Mouse (Mus musculus) limb, embryonic 10.5 days (tissue): ENCODE measurements at regions not wholly inside any gene's neighbourhood (a gene's known extent, or its start where the extent isn't known, plus 50 kb on each side); places are given as distances from the start of the nearest gene placed in this dataset.

Source experiments
- DNase-seq: peaks from one replicate; pipeline ENCODE4 v3.0.0-alpha.2; 2017; ENCODE audit warnings: low spot score
- H3K27ac ChIP-seq: fragments of 300-500 bp; sonication (generic); 2 replicates; pipeline ENCODE4 v1.5.1; 2016; ENCODE audit warnings: mild to moderate bottlenecking
- H3K27me3 ChIP-seq: fragments of 300-500 bp; sonication (generic); 2 replicates; pipeline ENCODE4 v1.6.1; 2016; ENCODE audit warnings: low read depth, mild to moderate bottlenecking; ENCODE audit not compliant: poor library complexity, severe bottlenecking
- H3K36me3 ChIP-seq: fragments of 300-500 bp; sonication (generic); 2 replicates; pipeline ENCODE4 v1.6.1; 2016; ENCODE audit warnings: mild to moderate bottlenecking, moderate library complexity
- H3K4me1 ChIP-seq: fragments of 300-500 bp; sonication (generic); 2 replicates; pipeline ENCODE4 v1.6.1; 2016
- H3K4me3 ChIP-seq: fragments of 300-500 bp; sonication (generic); 2 replicates; pipeline ENCODE4 v1.5.1; 2016; ENCODE audit warnings: mild to moderate bottlenecking, moderate library complexity
- H3K9me3 ChIP-seq: fragments of 300-500 bp; sonication (generic); replicated peaks from 2 replicates; pipeline ENCODE4 v1.6.1; 2016; ENCODE audit warnings: mild to moderate bottlenecking
- WGBS: fragments of 180-500 bp; shearing (Covaris S2); methylation state at CpG from one replicate; pipeline ENCODE4 v1.1.7; 2016; 5-methylcytosine and 5-hydroxymethylcytosine counted together

- H3K27me3 ChIP-seq = no peaks in the 10 kb centered on the region; the same call in 1 of the 2 replicates
- no peaks in the 10 kb centered on the region for H3K36me3 ChIP-seq
- 79% methylated on average over 4 of the region's 4 CpGs for WGBS
- H3K4me3 ChIP-seq = no peak overlapping the region
- H3K4me1 ChIP-seq = peaks cover 34% of the 10 kb centered on the region
- H3K9me3 ChIP-seq = no peaks in the 10 kb centered on the region
- DNase-seq = no peak
- 0 out of 2 replicates have a peak overlapping the region, but pooled peaks have one; percentile 9 for H3K27ac ChIP-seq
These were observed 285.2 kb downstream of the Rps24 start for GRCm38 (mm10) chr14:24772129-24772528.

- Histone ChIP-seq H3K36me3 (no peaks in the 10 kb centered on the region), H3K27ac (peak overlapping the region; percentile 96), H3K4me3 (peak overlapping the region; percentile 56), H3K27me3 (no peaks in the 10 kb centered on the region), H3K4me1 (peaks cover 26% of the 10 kb centered on the region), H3K9me3 (no peaks in the 10 kb centered on the region)
- WGBS = 1% methylated on average over 39 of the region's 39 CpGs
- DNase-seq = peak; percentile 92
These were observed 292.1 kb downstream of the Rps24 start for GRCm38 (mm10) chr14:24778748-24779630.

GRCm38 (mm10) chr14:24781674-24782073 lies 294.7 kb downstream of the Rps24 start:
- no peaks in the 10 kb centered on the region for H3K36me3 ChIP-seq
- no peak for DNase-seq
- H3K27ac ChIP-seq = no peak overlapping the region
- H3K4me1 ChIP-seq = peaks cover 26% of the 10 kb centered on the region
- 84% methylated on average over 3 of the region's 3 CpGs for WGBS
- no peaks in the 10 kb centered on the region for H3K9me3 ChIP-seq
- H3K27me3 ChIP-seq = no peaks in the 10 kb centered on the region
- no peak overlapping the region for H3K4me3 ChIP-seq

- Histone ChIP-seq H3K4me3 (no peak overlapping the region), H3K4me1 (peaks cover 17% of the 10 kb centered on the region), H3K36me3 (no peaks in the 10 kb centered on the region), H3K9me3 (no peaks in the 10 kb centered on the region), H3K27ac (no peak overlapping the region), H3K27me3 (no peaks in the 10 kb centered on the region)
- WGBS = 64% methylated on average over 6 of the region's 6 CpGs
- DNase-seq = no peak
These were observed 297.0 kb downstream of the Rps24 start for GRCm38 (mm10) chr14:24783889-24784288.

- no peak for DNase-seq
- H3K9me3 ChIP-seq = no peaks in the 10 kb centered on the region
- H3K36me3 ChIP-seq = no peaks in the 10 kb centered on the region
- H3K27ac ChIP-seq = no peak overlapping the region
- peaks cover under 1% of the 10 kb centered on the region for H3K4me1 ChIP-seq
- no peak overlapping the region for H3K4me3 ChIP-seq
- no peaks in the 10 kb centered on the region for H3K27me3 ChIP-seq
- WGBS = 90% methylated on average over 5 of the region's 5 CpGs
These were observed 298.5 kb downstream of the Rps24 start for GRCm38 (mm10) chr14:24785452-24785851.

GRCm38 (mm10) chr14:24793375-24794285 lies 306.7 kb downstream of the Rps24 start:
- H3K27me3 ChIP-seq = no peaks in the 10 kb centered on the region
- DNase-seq = no peak
- H3K4me1 ChIP-seq = peaks cover 14% of the 10 kb centered on the region
- H3K9me3 ChIP-seq = no peaks in the 10 kb centered on the region
- H3K36me3 ChIP-seq = no peaks in the 10 kb centered on the region
- H3K4me3 ChIP-seq = no peak overlapping the region
- 46% methylated on average over 10 of the region's 10 CpGs for WGBS
- H3K27ac ChIP-seq = peak overlapping the region; percentile 32

DNA sequence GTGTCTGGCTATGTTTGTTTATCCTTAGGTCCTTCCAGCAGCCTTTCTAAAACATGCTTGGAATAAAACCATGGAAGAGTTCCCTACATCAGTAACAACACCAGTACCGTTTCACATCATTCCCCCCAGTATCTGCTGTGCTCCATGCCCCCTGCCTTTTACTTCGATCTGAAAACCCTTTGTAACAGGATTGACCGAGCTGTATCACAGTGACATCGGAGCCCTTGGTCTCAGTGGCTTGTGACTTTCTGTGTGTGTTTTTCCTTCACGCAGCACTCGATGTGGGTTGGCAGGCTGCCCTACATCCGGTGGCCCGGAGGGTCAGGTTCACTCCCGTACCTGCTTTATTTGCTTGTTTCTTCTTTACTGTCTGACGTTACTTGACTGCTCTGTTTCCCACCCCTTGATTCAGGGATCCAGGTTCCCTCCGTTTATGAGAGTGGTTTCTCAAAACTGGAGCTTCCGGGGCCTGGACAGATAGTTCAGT lies 307.5 kb downstream of the Rps24 start:
- Histone ChIP-seq H3K4me3 (no peak overlapping the region), H3K36me3 (no peaks in the 10 kb centered on the region), H3K9me3 (no peaks in the 10 kb centered on the region), H3K27ac (peak overlapping the region; percentile 32), H3K27me3 (no peaks in the 10 kb centered on the region), H3K4me1 (peaks cover 14% of the 10 kb centered on the region)
- no peak for DNase-seq
- 73% methylated on average over 12 of the region's 12 CpGs for WGBS

GRCm38 (mm10) chr14:24797494-24797893 lies 310.6 kb downstream of the Rps24 start:
- no peaks in the 10 kb centered on the region for H3K27me3 ChIP-seq
- peaks cover 14% of the 10 kb centered on the region for H3K4me1 ChIP-seq
- H3K9me3 ChIP-seq = no peaks in the 10 kb centered on the region
- H3K36me3 ChIP-seq = no peaks in the 10 kb centered on the region
- no peak for DNase-seq
- H3K4me3 ChIP-seq = no peak overlapping the region
- H3K27ac ChIP-seq = no peak overlapping the region

DNA sequence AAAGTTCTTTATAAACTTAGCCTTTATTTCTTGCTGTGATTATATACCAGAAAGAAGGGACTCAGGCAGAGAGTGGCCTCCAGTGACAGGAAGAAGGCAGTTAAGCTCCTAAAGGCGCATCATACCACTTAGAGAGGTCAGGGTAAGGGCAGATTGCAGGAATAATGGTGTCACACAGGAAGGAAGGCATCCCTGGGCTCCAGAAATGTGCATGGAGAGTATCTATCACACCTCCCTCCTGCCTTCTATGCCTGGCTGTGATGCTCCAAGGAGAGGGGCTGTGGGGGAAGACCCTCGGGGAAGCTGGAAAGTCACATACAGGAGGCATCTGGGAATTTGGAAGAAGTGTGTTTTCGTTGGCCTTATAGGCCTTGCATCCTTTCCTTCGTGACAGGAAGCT lies 311.1 kb downstream of the Rps24 start:
- H3K36me3 ChIP-seq = no peaks in the 10 kb centered on the region
- H3K27me3 ChIP-seq = no peaks in the 10 kb centered on the region
- no peak overlapping the region for H3K4me3 ChIP-seq
- peaks cover 14% of the 10 kb centered on the region for H3K4me1 ChIP-seq
- 58% methylated on average over 4 of the region's 4 CpGs for WGBS
- DNase-seq = no peak
- no peak overlapping the region for H3K27ac ChIP-seq
- no peaks in the 10 kb centered on the region for H3K9me3 ChIP-seq

DNA sequence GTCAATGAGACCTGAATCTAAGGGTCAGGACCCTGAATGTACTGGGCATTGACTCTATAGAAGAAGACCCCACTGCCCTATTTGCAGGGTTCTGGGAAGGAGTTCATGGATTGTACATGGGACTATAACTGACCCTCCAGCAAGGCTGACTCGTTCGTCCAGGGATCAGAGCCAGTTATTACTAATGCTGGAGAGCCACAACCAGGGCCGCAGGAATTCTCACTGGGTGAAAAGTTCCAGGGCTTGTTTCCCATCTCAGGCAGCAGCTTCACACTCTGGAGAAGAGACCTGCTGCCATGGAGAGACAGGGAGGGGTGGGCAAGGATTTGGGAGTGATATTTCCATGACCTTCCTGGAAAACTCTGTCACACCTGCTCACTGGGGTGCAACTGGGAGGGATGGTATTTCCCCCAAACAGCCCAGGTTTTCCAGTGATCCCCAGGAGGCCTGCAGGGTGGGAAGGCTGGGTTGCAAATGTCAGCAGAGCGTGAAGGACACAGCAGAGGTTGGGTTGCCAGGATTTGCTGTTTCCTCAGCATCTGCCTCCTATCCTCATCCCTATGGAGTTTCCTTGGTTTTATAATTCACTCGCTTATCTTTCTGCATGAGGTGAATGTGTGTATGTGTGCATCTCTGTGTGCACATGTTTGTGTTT lies 316.2 kb downstream of the Rps24 start:
- Histone ChIP-seq H3K4me3 (no peak overlapping the region), H3K9me3 (no peaks in the 10 kb centered on the region), H3K27ac (no peak overlapping the region), H3K4me1 (peaks cover 21% of the 10 kb centered on the region), H3K36me3 (no peaks in the 10 kb centered on the region), H3K27me3 (no peaks in the 10 kb centered on the region)
- no peak for DNase-seq
- 82% methylated on average over 5 of the region's 5 CpGs for WGBS

DNA sequence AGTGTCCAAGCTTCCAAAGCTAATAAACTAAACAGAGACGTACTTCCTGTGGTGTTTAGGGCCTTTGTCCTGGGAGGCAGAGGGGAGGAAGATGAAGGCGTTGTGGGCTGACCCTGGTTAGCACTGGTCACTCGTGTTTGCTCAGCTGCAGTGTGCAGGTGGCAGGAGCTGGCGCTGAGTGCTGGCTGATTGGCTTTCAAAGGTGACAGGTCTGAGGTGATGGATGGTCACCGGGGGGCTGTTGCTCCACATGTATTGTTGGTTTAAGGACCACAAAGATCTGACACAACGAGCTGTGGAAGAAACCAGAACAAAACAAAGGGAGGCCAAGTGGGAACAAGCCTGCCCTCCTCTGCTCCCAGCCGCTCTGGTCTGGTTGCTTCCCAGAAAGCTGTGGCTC lies 320.1 kb downstream of the Rps24 start:
- peak; percentile 64 for DNase-seq
- Histone ChIP-seq H3K27ac (peak overlapping the region; percentile 82), H3K4me1 (peaks cover 24% of the 10 kb centered on the region), H3K27me3 (no peaks in the 10 kb centered on the region), H3K36me3 (no peaks in the 10 kb centered on the region), H3K9me3 (no peaks in the 10 kb centered on the region), H3K4me3 (no peak overlapping the region)
- 16% methylated on average over 7 of the region's 7 CpGs for WGBS

GRCm38 (mm10) chr14:24822876-24823567 lies 336.1 kb downstream of the Rps24 start:
- Histone ChIP-seq H3K27me3 (no peaks in the 10 kb centered on the region), H3K4me3 (no peak overlapping the region), H3K36me3 (no peaks in the 10 kb centered on the region), H3K4me1 (peaks cover 53% of the 10 kb centered on the region), H3K9me3 (no peaks in the 10 kb centered on the region), H3K27ac (peak overlapping the region; percentile 77)
- 43% methylated on average over 13 of the region's 13 CpGs for WGBS
- DNase-seq = peak; percentile 42
